Mouse (Mus musculus) small intestine, adult 2 months (tissue): ENCODE results near the gene Rap1gap.

ENCODE experiments used
- CTCF ChIP-seq: fragments of 200-500 bp; IDR thresholded peaks from 2 replicates; pipeline ENCODE4 v1.5.1; 2012; ENCODE audit warnings: low read depth, mild to moderate bottlenecking, control low read depth, inconsistent platforms, low read length, moderate library complexity, mixed read lengths; ENCODE audit not compliant: insufficient replicate concordance, insufficient read length; ENCODE audit errors: extremely low read depth
- POLR2A ChIP-seq: fragments of 200-500 bp; IDR thresholded peaks from 2 replicates; pipeline ENCODE4 v1.6.1; 2012; ENCODE audit warnings: low read depth, mild to moderate bottlenecking, control low read depth, inconsistent platforms, low read length, moderate library complexity

- TF ChIP-seq POLR2A (no peak), CTCF (no peak)
Observed at GRCm38 (mm10) chr4:137677906-137678305, 13.4 kb downstream of the Rap1gap start.
